Mouse (Mus musculus): ENCODE measurements at regions not wholly inside any gene's neighbourhood (a gene's known extent, or its start where the extent isn't known, plus 50 kb on each side); places are given as distances from the start of the nearest gene placed in this dataset.

GRCm38 (mm10) chr1:73515781-73516180, 500.1 kb upstream of the Tnp1 start:
- no peak for TF ChIP-seq TAL1 (conservative IDR thresholded peaks at IDR 0.05; ENCODE audit: low read depth, low read length)
- no peak for TF ChIP-seq GATA2 (IDR thresholded peaks at IDR 0.05; ENCODE audit: borderline replicate concordance, low read depth, low read length)
- TF ChIP-seq POLR2AphosphoS5 (IDR thresholded peaks at IDR 0.05; ENCODE audit: insufficient replicate concordance, low read depth, low read length), result no peak
- no peak for TF ChIP-seq CTCF (IDR thresholded peaks at IDR 0.05; ENCODE audit: low read depth, low read length)
- no peak for TF ChIP-seq GATA1 (IDR thresholded peaks at IDR 0.05; ENCODE audit: borderline replicate concordance, low read length)
- Histone ChIP-seq H3K27me3 (ENCODE audit: insufficient read depth, low read length) (0 out of 2 replicates have a peak, but pooled peaks cover 2% of the 10 kb centered on the region), H3K4me3 (ENCODE audit: low read depth, low read length) (no peak overlapping the region), H3K9me3 (replicated peaks) (no peaks in the 10 kb centered on the region), H3K36me3 (replicated peaks) (no peaks in the 10 kb centered on the region), H3K4me1 (ENCODE audit: insufficient read depth, low read depth, low read length) (no peaks in the 10 kb centered on the region)
- ATAC-seq (ENCODE audit: extremely low read depth, insufficient number of reproducible peaks, low FRiP score, poor library complexity, severe bottlenecking), result no peak
- no peak for DNase-seq (ENCODE audit: low spot score)

- H3K27me3 ChIP-seq (ENCODE audit: insufficient read depth, low read length), result 0 out of 2 replicates have a peak, but pooled peaks cover 2% of the 10 kb centered on the region
- no peaks in the 10 kb centered on the region for H3K36me3 ChIP-seq (replicated peaks)
- H3K4me3 ChIP-seq (ENCODE audit: low read depth, low read length), result no peak overlapping the region
- no peak for ATAC-seq (ENCODE audit: extremely low read depth, insufficient number of reproducible peaks, low FRiP score, poor library complexity, severe bottlenecking)
- no peaks in the 10 kb centered on the region for H3K4me1 ChIP-seq (ENCODE audit: insufficient read depth, low read depth, low read length)
- DNase-seq (ENCODE audit: low spot score), result no peak
- no peaks in the 10 kb centered on the region for H3K9me3 ChIP-seq (replicated peaks)
- no peak for TF ChIP-seq TAL1 (conservative IDR thresholded peaks at IDR 0.05; ENCODE audit: low read depth, low read length)
- no peak for TF ChIP-seq GATA2 (IDR thresholded peaks at IDR 0.05; ENCODE audit: borderline replicate concordance, low read depth, low read length)
- TF ChIP-seq CTCF (IDR thresholded peaks at IDR 0.05; ENCODE audit: low read depth, low read length), result no peak
- TF ChIP-seq GATA1 (IDR thresholded peaks at IDR 0.05; ENCODE audit: borderline replicate concordance, low read length), result no peak
- TF ChIP-seq POLR2AphosphoS5 (IDR thresholded peaks at IDR 0.05; ENCODE audit: insufficient replicate concordance, low read depth, low read length), result no peak
These were observed 498.1 kb upstream of the Tnp1 start for GRCm38 (mm10) chr1:73513822-73514221.

- 0 out of 2 replicates have a peak, but pooled peaks cover 2% of the 10 kb centered on the region for H3K27me3 ChIP-seq (ENCODE audit: insufficient read depth, low read length)
- TF ChIP-seq GATA2 (IDR thresholded peaks at IDR 0.05; ENCODE audit: borderline replicate concordance, low read depth, low read length) (no peak), GATA1 (IDR thresholded peaks at IDR 0.05; ENCODE audit: borderline replicate concordance, low read length) (no peak), POLR2AphosphoS5 (IDR thresholded peaks at IDR 0.05; ENCODE audit: insufficient replicate concordance, low read depth, low read length) (no peak), CTCF (IDR thresholded peaks at IDR 0.05; ENCODE audit: low read depth, low read length) (no peak), TAL1 (conservative IDR thresholded peaks at IDR 0.05; ENCODE audit: low read depth, low read length) (no peak)
- no peak overlapping the region for H3K4me3 ChIP-seq (ENCODE audit: low read depth, low read length)
- ATAC-seq (ENCODE audit: extremely low read depth, insufficient number of reproducible peaks, low FRiP score, poor library complexity, severe bottlenecking), result no peak
- DNase-seq (ENCODE audit: low spot score), result no peak
- H3K4me1 ChIP-seq (ENCODE audit: insufficient read depth, low read depth, low read length), result no peaks in the 10 kb centered on the region
- H3K9me3 ChIP-seq (replicated peaks), result no peaks in the 10 kb centered on the region
- no peaks in the 10 kb centered on the region for H3K36me3 ChIP-seq (replicated peaks)
These were observed 497.1 kb upstream of the Tnp1 start for GRCm38 (mm10) chr1:73512836-73513235.

GRCm38 (mm10) chr1:73507071-73507754, 491.5 kb upstream of the Tnp1 start:
- no peak for ATAC-seq (ENCODE audit: extremely low read depth, insufficient number of reproducible peaks, low FRiP score, poor library complexity, severe bottlenecking)
- Histone ChIP-seq H3K9me3 (replicated peaks) (no peaks in the 10 kb centered on the region), H3K27me3 (ENCODE audit: insufficient read depth, low read length) (no peaks in the 10 kb centered on the region), H3K4me1 (ENCODE audit: insufficient read depth, low read depth, low read length) (no peaks in the 10 kb centered on the region), H3K36me3 (replicated peaks) (no peaks in the 10 kb centered on the region), H3K4me3 (ENCODE audit: low read depth, low read length) (no peak overlapping the region)
- TF ChIP-seq GATA1 (IDR thresholded peaks at IDR 0.05; ENCODE audit: borderline replicate concordance, low read length) (no peak), CTCF (IDR thresholded peaks at IDR 0.05; ENCODE audit: low read depth, low read length) (no peak), GATA2 (IDR thresholded peaks at IDR 0.05; ENCODE audit: borderline replicate concordance, low read depth, low read length) (no peak), TAL1 (conservative IDR thresholded peaks at IDR 0.05; ENCODE audit: low read depth, low read length) (no peak), POLR2AphosphoS5 (IDR thresholded peaks at IDR 0.05; ENCODE audit: insufficient replicate concordance, low read depth, low read length) (no peak)
- no peak for DNase-seq (ENCODE audit: low spot score)

- DNase-seq (ENCODE audit: low spot score) (no peak), ATAC-seq (ENCODE audit: extremely low read depth, insufficient number of reproducible peaks, low FRiP score, poor library complexity, severe bottlenecking) (no peak)
- Histone ChIP-seq H3K4me3 (ENCODE audit: low read depth, low read length) (no peak overlapping the region), H3K4me1 (ENCODE audit: insufficient read depth, low read depth, low read length) (no peaks in the 10 kb centered on the region), H3K27me3 (ENCODE audit: insufficient read depth, low read length) (no peaks in the 10 kb centered on the region), H3K9me3 (replicated peaks) (no peaks in the 10 kb centered on the region), H3K36me3 (replicated peaks) (no peaks in the 10 kb centered on the region)
- TF ChIP-seq POLR2AphosphoS5 (IDR thresholded peaks at IDR 0.05; ENCODE audit: insufficient replicate concordance, low read depth, low read length), result no peak
- no peak for TF ChIP-seq GATA2 (IDR thresholded peaks at IDR 0.05; ENCODE audit: borderline replicate concordance, low read depth, low read length)
- no peak for TF ChIP-seq TAL1 (conservative IDR thresholded peaks at IDR 0.05; ENCODE audit: low read depth, low read length)
- no peak for TF ChIP-seq CTCF (IDR thresholded peaks at IDR 0.05; ENCODE audit: low read depth, low read length)
- TF ChIP-seq GATA1 (IDR thresholded peaks at IDR 0.05; ENCODE audit: borderline replicate concordance, low read length), result no peak
These were observed 487.9 kb upstream of the Tnp1 start for GRCm38 (mm10) chr1:73503611-73504010.

GRCm38 (mm10) chr1:73500671-73501070, 485.0 kb upstream of the Tnp1 start:
- ATAC-seq (ENCODE audit: extremely low read depth, insufficient number of reproducible peaks, low FRiP score, poor library complexity, severe bottlenecking), result no peak
- Histone ChIP-seq H3K4me3 (ENCODE audit: low read depth, low read length) (no peak overlapping the region), H3K27me3 (ENCODE audit: insufficient read depth, low read length) (no peaks in the 10 kb centered on the region), H3K36me3 (replicated peaks) (no peaks in the 10 kb centered on the region), H3K9me3 (replicated peaks) (no peaks in the 10 kb centered on the region), H3K4me1 (ENCODE audit: insufficient read depth, low read depth, low read length) (no peaks in the 10 kb centered on the region)
- DNase-seq (ENCODE audit: low spot score), result no peak
- TF ChIP-seq CTCF (IDR thresholded peaks at IDR 0.05; ENCODE audit: low read depth, low read length) (no peak), GATA1 (IDR thresholded peaks at IDR 0.05; ENCODE audit: borderline replicate concordance, low read length) (no peak), POLR2AphosphoS5 (IDR thresholded peaks at IDR 0.05; ENCODE audit: insufficient replicate concordance, low read depth, low read length) (no peak), GATA2 (IDR thresholded peaks at IDR 0.05; ENCODE audit: borderline replicate concordance, low read depth, low read length) (no peak), TAL1 (conservative IDR thresholded peaks at IDR 0.05; ENCODE audit: low read depth, low read length) (no peak)
